15 mouse cellular contexts compared by ENCODE assay signal in the genomic region with DNA sequence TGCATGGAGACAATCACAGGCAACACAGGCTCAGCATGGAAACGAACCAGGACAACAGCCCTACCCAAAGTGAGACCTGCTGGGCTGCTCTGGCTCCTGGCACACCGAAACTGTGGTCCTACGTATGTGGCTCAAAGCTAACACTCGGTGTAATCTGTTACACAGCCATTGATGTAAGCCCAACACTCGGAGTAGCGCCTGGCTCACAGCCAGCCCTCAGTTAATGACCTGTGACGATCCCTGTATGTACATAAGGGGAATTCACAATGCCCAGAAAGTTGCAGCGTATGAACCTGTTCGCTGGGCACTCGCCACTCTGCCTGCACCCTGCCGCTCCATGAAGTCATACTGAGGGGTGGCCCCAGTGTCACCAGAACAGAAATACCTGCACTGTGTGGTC. TPM values are rescaled to one million over a fixed set of nuclear protein-coding genes. Genes with fewer than 3 reads are reported as not detected.
DNase-seq lines count a peak whose midpoint lies in the region; ATAC-seq and TF ChIP-seq lines count a peak whose summit lies in the region.
"Had no signal": no experiment of that assay in that cellular context is flagged by ENCODE, and none has a peak within 500 bp of the region (broad histone marks: within the 10 kb centered on the region; RNA-seq: fewer than 3 reads in every experiment).

No protein-coding gene starts in this region.

- no peaks in the 10 kb centered on the region for H3K36me3 ChIP-seq in hindbrain, embryonic 14.5 days (replicated peaks; ENCODE audit: control insufficient read depth, insufficient read depth)
- H3K36me3 ChIP-seq in hindbrain, embryonic 13.5 days, result no peaks in the 10 kb centered on the region
- H3K36me3 ChIP-seq in lung, embryonic 16.5 days (ENCODE audit: control insufficient read depth, insufficient read depth, low read length), result no peaks in the 10 kb centered on the region
- no peaks in the 10 kb centered on the region for H3K36me3 ChIP-seq in stomach, embryonic 14.5 days (ENCODE audit: control insufficient read depth, insufficient read depth, low read length)
- H3K36me3 ChIP-seq: forebrain, embryonic 15.5 days; hindbrain, embryonic 12.5 days; limb, embryonic 15.5 days; lung, embryonic 15.5 days had no signal

- 29% methylated on average over 11 of the region's 11 CpGs for WGBS in hindbrain, embryonic 14.5 days
- 30% methylated on average over 11 of the region's 11 CpGs for WGBS in hindbrain, embryonic 13.5 days
- WGBS in lung, embryonic 16.5 days, result 17% methylated on average over 11 of the region's 11 CpGs
- WGBS in stomach, embryonic 14.5 days, result 43% methylated on average over 11 of the region's 11 CpGs
- 29% methylated on average over 11 of the region's 11 CpGs for WGBS in cerebellum, adult 2 months

- no peak overlapping the region for H3K27ac ChIP-seq in hindbrain, embryonic 14.5 days
- H3K27ac ChIP-seq in hindbrain, embryonic 13.5 days, result no peak overlapping the region
- H3K27ac ChIP-seq in lung, embryonic 16.5 days (ENCODE audit: low read length), result no peak overlapping the region
- H3K27ac ChIP-seq in stomach, embryonic 14.5 days (ENCODE audit: low read length), result no peak overlapping the region
- H3K27ac ChIP-seq in cerebellum, adult 2 months (ENCODE audit: insufficient read depth, low read length), result no peak overlapping the region
- H3K27ac ChIP-seq: forebrain, embryonic 15.5 days; heart, adult 2 months; hindbrain, embryonic 12.5 days; limb, embryonic 15.5 days; lung, embryonic 15.5 days had no signal

- H3K4me1 ChIP-seq in hindbrain, embryonic 14.5 days (replicated peaks; ENCODE audit: control insufficient read depth, insufficient read depth, low read length), result peaks cover 26% of the 10 kb centered on the region
- H3K4me1 ChIP-seq in hindbrain, embryonic 13.5 days (replicated peaks), result peaks cover 47% of the 10 kb centered on the region
- H3K4me1 ChIP-seq in lung, embryonic 16.5 days (replicated peaks; ENCODE audit: control insufficient read depth, insufficient read depth, low read length), result peaks cover 14% of the 10 kb centered on the region; the same call in 1 of the 2 replicates
- 0 out of 2 replicates have a peak, but pooled peaks cover 12% of the 10 kb centered on the region for H3K4me1 ChIP-seq in stomach, embryonic 14.5 days (ENCODE audit: control insufficient read depth, insufficient read depth, low read length)
- no peaks in the 10 kb centered on the region for H3K4me1 ChIP-seq in cerebellum, adult 2 months (ENCODE audit: control insufficient read depth, insufficient read depth, low read length)

- H3K9ac ChIP-seq in hindbrain, embryonic 14.5 days, result no peak overlapping the region
- H3K9ac ChIP-seq in hindbrain, embryonic 13.5 days, result no peak overlapping the region
- no peak overlapping the region for H3K9ac ChIP-seq in lung, embryonic 16.5 days (ENCODE audit: low read length)
- no peak overlapping the region for H3K9ac ChIP-seq in stomach, embryonic 14.5 days (replicated peaks; ENCODE audit: low read depth, low read length)
- H3K9ac ChIP-seq: forebrain, embryonic 15.5 days; hindbrain, embryonic 12.5 days; limb, embryonic 15.5 days; lung, embryonic 15.5 days had no signal

- TF ChIP-seq CTCF in cerebellum, adult 2 months (IDR thresholded peaks at IDR 0.05; ENCODE audit: borderline replicate concordance, insufficient read depth, low read depth, low read length), result no peak

- H3K9me3 ChIP-seq in hindbrain, embryonic 14.5 days (ENCODE audit: control insufficient read depth, low read length), result no peaks in the 10 kb centered on the region
- H3K9me3 ChIP-seq in hindbrain, embryonic 13.5 days, result no peaks in the 10 kb centered on the region
- peaks cover 3% of the 10 kb centered on the region for H3K9me3 ChIP-seq in lung, embryonic 16.5 days (ENCODE audit: control insufficient read depth, low read length)
- H3K9me3 ChIP-seq in stomach, embryonic 14.5 days (ENCODE audit: control insufficient read depth, low read depth, low read length), result no peaks in the 10 kb centered on the region
- H3K9me3 ChIP-seq: forebrain, embryonic 15.5 days; hindbrain, embryonic 12.5 days; limb, embryonic 15.5 days; lung, embryonic 15.5 days had no signal

- DNase-seq in hindbrain, embryonic 14.5 days (ENCODE audit: low spot score), result peak; percentile 50
- no peak for DNase-seq in lung, postnatal 25 days (ENCODE audit: low spot score)
- peak; percentile 52 for DNase-seq in fat pad, adult 2 months (ENCODE audit: extremely low read depth, low read depth, low spot score)
- DNase-seq in cerebellum, adult 11 months, result no peak
- DNase-seq in cerebellum, adult 2 months, result no peak
- DNase-seq: cerebellum, adult 18-20 months; heart, adult 2 months; right cerebral cortex, postnatal 4 days had no signal

- H3K4me3 ChIP-seq in hindbrain, embryonic 14.5 days (replicated peaks; ENCODE audit: low read length), result no peak overlapping the region
- no peak overlapping the region for H3K4me3 ChIP-seq in hindbrain, embryonic 13.5 days
- no peak overlapping the region for H3K4me3 ChIP-seq in lung, embryonic 16.5 days (ENCODE audit: low read length)
- H3K4me3 ChIP-seq in stomach, embryonic 14.5 days (ENCODE audit: low read depth, low read length), result no peak overlapping the region
- no peak overlapping the region for H3K4me3 ChIP-seq in cerebellum, adult 2 months (replicated peaks; ENCODE audit: insufficient read depth, low read depth, low read length)
- H3K4me3 ChIP-seq: forebrain, embryonic 15.5 days; heart, adult 2 months; hindbrain, embryonic 12.5 days; limb, embryonic 15.5 days; lung, embryonic 15.5 days had no signal

- H3K27me3 ChIP-seq in hindbrain, embryonic 14.5 days (ENCODE audit: control insufficient read depth, insufficient read depth, low read length), result no peaks in the 10 kb centered on the region
- peaks cover 12% of the 10 kb centered on the region; the same call in 1 of the 2 replicates for H3K27me3 ChIP-seq in hindbrain, embryonic 13.5 days
- H3K27me3 ChIP-seq in lung, embryonic 16.5 days (ENCODE audit: control insufficient read depth, insufficient read depth, low read depth, low read length), result 0 out of 2 replicates have a peak, but pooled peaks cover 2% of the 10 kb centered on the region
- H3K27me3 ChIP-seq in stomach, embryonic 14.5 days (ENCODE audit: control insufficient read depth, insufficient read depth, low read length), result no peaks in the 10 kb centered on the region
- no peaks in the 10 kb centered on the region; the same call in 1 of the 2 replicates for H3K27me3 ChIP-seq in cerebellum, adult 2 months (ENCODE audit: control insufficient read depth, insufficient read depth, low read length)
- H3K27me3 ChIP-seq: forebrain, embryonic 15.5 days had no signal

- no peak for TF ChIP-seq POLR2A in cerebellum, adult 2 months (IDR thresholded peaks at IDR 0.05; ENCODE audit: borderline replicate concordance, insufficient read depth, low read length)

- no peak overlapping the region for H3K4me2 ChIP-seq in hindbrain, embryonic 14.5 days (replicated peaks)
- H3K4me2 ChIP-seq in hindbrain, embryonic 13.5 days, result no peak overlapping the region
- H3K4me2 ChIP-seq in lung, embryonic 16.5 days (ENCODE audit: low read depth, low read length), result no peak overlapping the region
- no peak overlapping the region for H3K4me2 ChIP-seq in stomach, embryonic 14.5 days (replicated peaks; ENCODE audit: low read depth, low read length)
- H3K4me2 ChIP-seq: forebrain, embryonic 15.5 days; hindbrain, embryonic 12.5 days; limb, embryonic 15.5 days; lung, embryonic 15.5 days had no signal

- ATAC-seq in hindbrain, embryonic 14.5 days (ENCODE audit: low FRiP score), result no peak
- ATAC-seq in hindbrain, embryonic 13.5 days (ENCODE audit: low FRiP score), result no peak
- peak; percentile 34; the same call in 1 of the 2 replicates for ATAC-seq in lung, embryonic 16.5 days (ENCODE audit: low read depth)
- ATAC-seq in stomach, embryonic 14.5 days (ENCODE audit: insufficient number of reproducible peaks, insufficient read depth, low FRiP score, low read depth), result peak; percentile 53; the same call in 1 of the 2 replicates
- ATAC-seq: forebrain, embryonic 15.5 days had no signal

RNA-seq across cellular contexts. Expression of a gene that starts 20.2 kb away (rescaled TPM):
- 1.9 and 2.1 TPM in 2 replicates for polyA plus RNA-seq in hindbrain, embryonic 14.5 days (2014; fragmentation: Nextera tagmentation; extraction: Ambion mirVana)
- 2.0 and 2.2 TPM in 2 replicates for polyA plus RNA-seq in hindbrain, embryonic 13.5 days (2015; fragmentation: Nextera tagmentation; extraction: Ambion mirVana)
- polyA plus RNA-seq in lung, embryonic 16.5 days (2015; fragmentation: Nextera tagmentation; extraction: Ambion mirVana), result 4.3 and 4.7 TPM in 2 replicates
- 2.5 and 2.8 TPM in 2 replicates for polyA plus RNA-seq in stomach, embryonic 14.5 days (2014; fragmentation: Nextera tagmentation; extraction: Ambion mirVana)
- 0.67 and 0.80 TPM in 2 replicates for polyA plus RNA-seq in cerebellum, adult 2 months (2012; rRNA removed)

RNA-seq across cellular contexts. Expression of a gene that starts 36.0 kb away (rescaled TPM):
- polyA plus RNA-seq in hindbrain, embryonic 14.5 days (2014; fragmentation: Nextera tagmentation; extraction: Ambion mirVana), result 31.4 and 34.8 TPM in 2 replicates
- 30.8 and 32.4 TPM in 2 replicates for polyA plus RNA-seq in hindbrain, embryonic 13.5 days (2015; fragmentation: Nextera tagmentation; extraction: Ambion mirVana)
- 69.4 and 70.8 TPM in 2 replicates for polyA plus RNA-seq in lung, embryonic 16.5 days (2015; fragmentation: Nextera tagmentation; extraction: Ambion mirVana)
- polyA plus RNA-seq in stomach, embryonic 14.5 days (2014; fragmentation: Nextera tagmentation; extraction: Ambion mirVana), result 58.9 and 61.7 TPM in 2 replicates
- polyA plus RNA-seq in cerebellum, adult 2 months (2012; rRNA removed), result 16.5 and 19.2 TPM in 2 replicates

Comparison
In these comparisons a context has a peak if more than half of its experiments do, and no peak if none do; other contexts are left out.
1. ATAC-seq: peak in lung, embryonic 16.5 days (single experiment) and stomach, embryonic 14.5 days (single experiment); none in hindbrain, embryonic 14.5 days (single experiment) and hindbrain, embryonic 13.5 days (single experiment).
2. DNase-seq: peak in hindbrain, embryonic 14.5 days (single experiment) and fat pad, adult 2 months (single experiment); none in lung, postnatal 25 days (single experiment), cerebellum, adult 11 months (single experiment) and cerebellum, adult 2 months (0 of 2).